Mouse (Mus musculus): ENCODE results near the gene Cdc73.
"Not testable (repeated sequence)": the region's sequence is repeated elsewhere in the genome, so short reads cannot be mapped to it uniquely, and the experiment has no call there.

The Cdc73 gene

GRCm38 (mm10) chr1:143702741-143703262 lies at the start of gene Cdc73:
Cdc73 (minus strand) TSS chr1:143702893.
- in situ Hi-C loops (cut with MboI; ENCODE audit: low sequenced_read_pairs): no loop called here

DNA sequence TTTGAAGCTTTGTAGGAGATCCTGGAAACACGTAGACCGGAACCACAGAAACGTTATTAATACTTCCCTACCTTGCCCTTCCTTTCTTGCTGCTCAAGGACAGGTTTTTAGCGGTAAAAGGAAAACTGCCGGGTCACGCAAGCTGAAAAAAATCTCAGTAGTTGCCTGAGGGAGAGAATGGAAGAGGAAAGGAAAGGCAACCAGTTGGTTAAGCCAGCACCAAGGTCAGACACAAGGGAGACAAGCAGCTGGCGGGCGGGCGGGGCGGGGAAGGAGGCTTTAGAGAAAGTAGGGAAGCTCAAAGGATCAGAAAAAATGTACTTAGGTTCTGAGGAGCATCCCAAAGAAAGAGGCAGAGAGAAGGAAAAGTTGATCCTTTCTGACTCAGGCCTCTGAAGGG lies 43.2 kb upstream of the Cdc73 start:
- in situ Hi-C loops (cut with MboI; ENCODE audit: low sequenced_read_pairs): no loop called here

- in situ Hi-C loops (cut with MboI; ENCODE audit: low sequenced_read_pairs): no loop called here
These were observed 39.5 kb upstream of the Cdc73 start for GRCm38 (mm10) chr1:143742186-143742585.

- in situ Hi-C loops (cut with MboI; ENCODE audit: low sequenced_read_pairs): no loop called here
These were observed 38.6 kb upstream of the Cdc73 start for GRCm38 (mm10) chr1:143741331-143741730.

DNA sequence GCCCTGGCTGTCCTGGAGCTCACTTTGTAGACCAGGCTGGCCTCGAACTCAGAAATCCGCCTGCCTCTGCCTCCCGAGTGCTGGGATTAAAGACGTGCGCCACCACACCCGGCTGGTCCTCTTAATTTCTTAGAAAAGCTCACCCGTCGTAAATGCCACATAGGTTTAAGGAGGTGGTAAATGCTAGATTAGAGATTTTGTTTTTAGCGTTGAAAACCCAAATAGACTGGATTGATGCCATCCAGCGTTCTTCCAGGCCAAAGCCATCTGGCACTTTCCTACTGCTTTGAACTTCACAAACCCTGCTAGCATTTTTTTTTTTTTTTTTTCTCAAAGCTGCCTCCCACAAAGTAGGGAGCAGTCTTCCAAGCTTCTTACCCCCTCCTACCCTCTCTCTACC lies 37.9 kb upstream of the Cdc73 start:
- in situ Hi-C loops (cut with MboI; ENCODE audit: low sequenced_read_pairs): no loop called here

- in situ Hi-C loops (cut with MboI; ENCODE audit: low sequenced_read_pairs): no loop called here
These were observed 37.0 kb upstream of the Cdc73 start for GRCm38 (mm10) chr1:143739361-143740350.

- in situ Hi-C loops (cut with MboI; ENCODE audit: low sequenced_read_pairs): no loop called here
These were observed 36.1 kb upstream of the Cdc73 start for GRCm38 (mm10) chr1:143738811-143739210.

DNA sequence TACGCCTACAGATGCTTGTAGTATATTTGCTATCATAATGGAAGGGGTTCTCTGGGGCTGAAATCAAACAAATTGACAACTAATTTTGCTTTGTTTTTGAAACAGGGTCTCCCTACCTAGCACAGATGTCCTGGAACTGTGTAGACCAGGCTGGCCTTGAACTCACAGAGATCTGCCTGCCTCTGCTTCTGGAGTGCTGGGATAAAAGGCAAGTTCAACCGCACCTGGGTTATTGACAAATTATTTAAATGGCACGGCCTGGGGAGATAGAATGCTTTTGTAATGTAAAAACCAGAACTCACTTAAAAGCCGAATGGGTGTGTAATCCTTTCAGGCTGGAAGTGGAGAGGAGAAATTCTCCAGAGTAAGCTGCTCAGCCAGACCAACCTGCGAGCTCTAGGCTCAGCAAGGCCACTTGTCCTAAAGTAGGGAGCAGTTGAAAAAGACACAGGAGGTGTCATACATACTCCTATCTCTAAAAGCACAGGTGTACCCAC lies 31.3 kb upstream of the Cdc73 start:
- in situ Hi-C loops (cut with MboI; ENCODE audit: low sequenced_read_pairs): no loop called here

- in situ Hi-C loops (cut with MboI; ENCODE audit: low sequenced_read_pairs): no loop called here
These were observed 29.0 kb upstream of the Cdc73 start for GRCm38 (mm10) chr1:143731691-143732090.

GRCm38 (mm10) chr1:143730899-143731298 lies 28.2 kb upstream of the Cdc73 start:
- in situ Hi-C loops (cut with MboI; ENCODE audit: low sequenced_read_pairs): no loop called here

DNA sequence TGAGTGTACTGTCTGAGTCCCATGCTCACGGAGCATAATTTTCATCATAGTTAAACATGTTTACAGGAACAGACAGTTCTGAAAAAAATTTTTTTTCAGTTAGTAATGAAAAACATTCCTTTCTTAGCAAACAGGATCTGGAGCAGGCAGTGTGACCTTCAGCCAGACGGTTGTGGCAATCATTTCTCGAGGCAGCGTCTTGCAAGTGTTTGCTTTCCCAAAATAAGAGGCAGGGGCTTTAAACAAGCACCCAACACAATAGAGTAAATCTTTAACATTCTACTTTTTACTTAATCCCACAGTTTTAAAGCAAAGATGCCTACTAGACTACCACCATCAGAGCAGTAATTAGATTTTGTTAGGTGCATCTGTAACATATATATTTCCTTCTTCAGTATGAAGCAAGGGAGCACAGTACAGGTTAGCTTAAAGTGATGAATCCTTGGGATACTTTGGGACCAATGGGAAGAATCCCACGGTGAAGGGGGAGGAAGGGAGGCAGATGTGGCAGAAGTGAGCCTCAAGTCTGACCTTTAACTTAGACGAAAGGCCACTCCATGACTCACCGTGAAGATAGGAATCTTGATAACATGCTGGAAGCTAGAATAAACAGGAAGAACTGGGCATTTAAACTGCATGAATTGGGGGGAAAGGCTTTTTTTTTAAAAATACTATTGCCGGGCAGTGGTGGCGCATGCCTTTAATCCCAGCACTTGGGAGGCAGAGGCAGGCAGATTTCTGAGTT lies 25.2 kb upstream of the Cdc73 start:
- in situ Hi-C loops (cut with MboI; ENCODE audit: low sequenced_read_pairs): no loop called here

DNA sequence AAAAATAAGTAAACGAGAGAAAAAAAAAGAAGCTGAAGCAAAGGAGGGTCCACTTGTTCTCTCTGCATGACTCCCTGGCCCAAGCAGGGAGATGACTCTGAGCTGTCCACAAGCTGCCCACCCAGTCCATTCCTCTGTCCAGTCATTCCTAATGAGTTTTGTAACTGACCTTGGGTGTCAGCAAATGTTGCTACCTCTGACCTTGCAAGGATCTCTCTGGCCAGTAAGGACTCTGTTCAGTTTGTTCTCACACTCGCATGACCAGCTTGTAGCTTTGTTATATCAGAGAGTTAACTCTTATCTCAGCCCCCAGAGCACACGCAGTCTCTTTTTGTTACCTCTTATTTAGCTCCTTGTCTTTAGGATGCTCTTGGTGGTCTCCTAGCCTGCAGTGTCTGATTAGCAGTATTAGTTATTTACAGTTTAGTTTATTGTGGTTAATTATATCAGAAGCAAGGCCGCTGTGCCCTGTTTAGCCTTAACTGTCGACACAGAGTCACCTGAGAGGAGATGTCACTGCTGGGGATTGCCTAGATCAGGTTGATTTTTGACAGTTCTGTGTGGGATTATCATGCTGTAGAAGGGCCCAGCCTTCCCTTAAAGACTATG lies 21.9 kb upstream of the Cdc73 start:
- in situ Hi-C loops (cut with MboI; ENCODE audit: low sequenced_read_pairs): no loop called here

GRCm38 (mm10) chr1:143716038-143716437 lies 13.3 kb upstream of the Cdc73 start, which contains the start of gene Glrx2:
Glrx2 (plus strand) TSS chr1:143716338.
- in situ Hi-C loops (cut with MboI; ENCODE audit: low sequenced_read_pairs): not testable (repeated sequence)

- in situ Hi-C loops (cut with MboI; ENCODE audit: low sequenced_read_pairs): no loop called here
These were observed 7.9 kb upstream of the Cdc73 start for GRCm38 (mm10) chr1:143710627-143710976.

- in situ Hi-C loops (cut with MboI; ENCODE audit: low sequenced_read_pairs): no loop called here
These were observed 7.4 kb upstream of the Cdc73 start for GRCm38 (mm10) chr1:143709966-143710626.

GRCm38 (mm10) chr1:143708361-143708760 lies 5.7 kb upstream of the Cdc73 start:
- in situ Hi-C loops (cut with MboI; ENCODE audit: low sequenced_read_pairs): no loop called here

DNA sequence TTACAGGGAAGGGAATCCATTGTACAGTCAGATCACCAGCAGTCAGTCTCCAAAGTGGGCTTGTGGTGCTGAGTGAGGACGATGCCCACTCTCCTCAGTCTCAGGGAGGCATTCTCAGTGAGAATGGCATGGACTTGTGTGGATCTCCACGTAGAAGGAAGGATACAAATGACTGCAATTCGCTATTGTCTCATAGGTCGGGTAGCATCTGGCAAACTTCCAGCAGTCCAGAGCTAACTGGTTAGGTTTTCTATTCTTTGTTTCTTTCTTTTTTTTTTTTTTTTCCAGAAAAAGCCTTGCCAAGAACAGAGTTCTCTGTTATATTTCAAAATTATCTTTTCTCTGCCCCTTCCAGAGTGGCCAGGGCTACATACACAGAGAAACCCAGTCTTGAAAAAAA lies 4.3 kb upstream of the Cdc73 start:
- in situ Hi-C loops (cut with MboI; ENCODE audit: low sequenced_read_pairs): no loop called here

DNA sequence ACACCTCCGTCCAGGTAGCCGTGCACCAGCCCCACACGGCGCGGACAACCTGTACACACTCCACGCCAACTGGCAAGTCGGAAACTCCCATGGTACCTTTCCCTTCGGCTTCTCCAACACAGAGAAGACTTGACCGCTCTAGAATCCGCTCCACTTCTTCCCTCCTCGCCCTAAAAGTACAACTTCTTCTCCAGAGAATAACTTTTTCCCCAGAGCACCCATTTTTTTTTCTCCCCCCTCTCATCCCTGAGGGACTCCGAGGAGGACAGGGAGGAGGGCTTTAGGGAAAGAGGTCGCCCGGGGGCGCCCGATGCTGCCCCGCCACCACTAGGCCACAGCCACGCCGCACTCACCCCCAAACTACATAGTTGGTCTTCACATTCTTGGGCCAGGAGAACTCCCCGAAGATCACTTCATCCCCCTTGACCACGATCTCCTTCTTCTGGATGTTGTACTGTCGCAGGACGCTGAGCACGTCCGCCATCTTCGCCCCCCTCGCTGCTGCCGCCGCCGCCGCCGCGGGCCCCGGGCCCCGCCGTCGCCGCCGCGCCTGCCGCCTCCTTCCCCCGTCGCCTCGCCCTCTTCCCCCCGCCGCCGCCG lies 452 bp downstream of the Cdc73 start:
- in situ Hi-C loops (cut with MboI; ENCODE audit: low sequenced_read_pairs): no loop called here

GRCm38 (mm10) chr1:143701736-143702135 lies 957 bp downstream of the Cdc73 start:
- in situ Hi-C loops (cut with MboI; ENCODE audit: low sequenced_read_pairs): no loop called here

DNA sequence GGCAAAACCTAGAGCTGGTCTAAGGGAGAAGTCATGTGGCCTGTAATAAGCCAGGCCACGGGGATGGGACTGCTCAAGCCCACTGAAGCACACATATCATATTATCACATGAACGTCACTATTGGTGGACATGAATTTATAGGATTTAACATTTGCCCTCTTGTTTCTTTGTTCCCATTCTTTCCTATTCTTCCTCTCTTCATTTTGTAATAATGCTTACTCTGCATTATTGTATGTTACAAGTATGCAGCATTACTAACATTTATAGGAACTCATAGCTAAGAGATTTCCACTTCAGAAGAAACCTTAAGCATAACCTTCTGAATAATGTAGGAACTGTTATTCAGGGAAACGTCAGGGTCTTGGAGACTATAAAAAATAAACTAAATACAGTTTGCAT lies 17.8 kb downstream of the Cdc73 start:
- in situ Hi-C loops (cut with MboI; ENCODE audit: low sequenced_read_pairs): no loop called here
